Mouse (Mus musculus): Measurements from ENCODE around the gene Smim10l1.

Smim10l1 gene

GRCm38 (mm10) chr6:133104609-133104921 is at the start of gene Smim10l1:
TSS of gene Smim10l1 (plus strand) at chr6:133104909.
- DNase-seq (ENCODE audit: low spot score in 2 of 2): no peak

DNA sequence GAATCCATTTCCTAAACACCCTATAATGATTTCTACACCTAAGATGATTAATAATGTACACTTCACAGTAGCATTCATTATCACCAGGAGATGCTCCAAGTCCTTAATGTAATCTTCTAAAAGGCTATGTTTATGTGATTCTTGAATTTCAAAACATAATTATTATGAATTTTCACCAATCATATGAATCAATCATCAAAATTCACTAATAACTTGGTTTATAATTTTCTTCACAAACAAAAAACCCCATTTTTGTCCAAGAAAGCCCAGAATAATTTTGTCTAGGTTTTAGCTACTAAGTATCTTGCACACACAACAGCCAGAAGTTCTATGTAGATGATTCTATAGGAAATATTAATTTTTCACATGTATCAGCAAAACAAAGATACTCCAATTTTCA is 49.0 kb upstream of the Smim10l1 start, which contains the start of gene Tas2r140:
Tas2r140 (minus strand) TSS at position 101 of the 400 bp plus-strand sequence.
- no peak for DNase-seq (ENCODE audit: low spot score in 2 of 2)

- no peak for DNase-seq (ENCODE audit: low spot score in 2 of 2)
These were observed 12.5 kb upstream of the Smim10l1 start for GRCm38 (mm10) chr6:133092226-133092625.

- DNase-seq (ENCODE audit: low spot score in 2 of 2): no peak
These were observed 2.3 kb upstream of the Smim10l1 start for GRCm38 (mm10) chr6:133102430-133102829.

GRCm38 (mm10) chr6:133104922-133105859 is 482 bp downstream of the Smim10l1 start:
- DNase-seq (ENCODE audit: low spot score in 2 of 2): peak; percentile 83 to 90
